Mouse (Mus musculus) layer of hippocampus, adult 2 months (tissue): Measurements from ENCODE around the gene Stk19. TPM values are rescaled to one million over a fixed set of nuclear protein-coding genes. Genes with fewer than 3 reads are reported as not detected.
A peak's percentile ranks its signal among the peaks of the same experiment; 100 is the strongest.
"Not testable (repeated sequence)": the region's sequence is repeated elsewhere in the genome, so short reads cannot be mapped to it uniquely, and the experiment has no call there.

Experiments used
- DNase-seq, 2 experiments: peaks; one replicate each; pipeline ENCODE4 v3.0.0; 2022; ENCODE audit warnings: low spot score in 2 of 2
- H3K27ac ChIP-seq: fragments of 200-600 bp; 2 replicates; pipeline ENCODE4 v1.8.1; 2022
- H3K4me3 ChIP-seq: fragments of 200-600 bp; 2 replicates; pipeline ENCODE4 v1.8.1; 2022; ENCODE audit warnings: mild to moderate bottlenecking
- CTCF ChIP-seq: fragments of 200-600 bp; conservative IDR thresholded peaks from 2 replicates; pipeline ENCODE4 v1.8.1; 2022; ENCODE audit warnings: antibody characterized with exemption, mild to moderate bottlenecking, moderate library complexity
- total RNA-seq, 2 experiments: library from RNA; stranded (reverse); gene quantifications; 2 replicates each; pipeline ENCODE4 v1.2.3; 2021

Stk19 gene
- total RNA-seq, 2 experiments from 2014 or later: 55.5 to 61.3 TPM

DNA sequence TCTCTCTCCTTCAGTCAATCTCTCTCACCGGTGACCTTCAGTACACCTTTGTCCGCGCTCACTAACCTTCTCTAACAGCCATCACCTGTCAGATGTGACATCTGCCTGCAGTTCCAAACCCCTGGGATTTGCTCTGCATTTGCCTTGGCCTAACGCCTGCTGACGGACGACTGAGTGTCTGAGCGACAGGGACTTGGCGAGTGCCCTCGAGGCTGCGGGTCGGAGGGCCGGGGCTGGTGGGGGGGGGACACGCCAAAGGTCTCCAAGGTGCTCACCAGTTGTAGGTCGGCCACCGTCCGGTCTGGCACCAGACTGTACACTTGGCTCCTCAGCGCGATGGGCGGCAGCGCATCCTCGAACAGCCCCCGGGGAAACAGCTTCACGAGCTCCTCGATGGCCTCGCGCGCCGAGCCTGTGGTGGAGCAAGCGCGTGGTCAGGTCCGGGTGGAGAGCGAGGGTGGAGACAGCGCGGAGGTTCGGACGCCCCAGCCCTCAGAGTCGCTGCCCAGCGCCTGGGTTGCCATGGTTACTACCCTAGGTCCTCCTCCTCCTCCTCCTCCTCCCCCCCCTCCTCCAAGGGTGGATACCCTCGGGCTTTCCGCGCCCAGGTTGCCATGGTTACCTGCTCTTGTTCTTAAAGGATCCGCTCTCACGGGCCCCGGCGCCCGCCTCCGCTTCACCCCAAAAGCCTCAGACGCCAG lies 440 bp downstream of the Stk19 start:
- peak overlapping the region; percentile 59 for H3K4me3 ChIP-seq
- TF ChIP-seq CTCF: no peak
- DNase-seq: no peak
- H3K27ac ChIP-seq: peak overlapping the region; percentile 88

- not testable (repeated sequence) for H3K4me3 ChIP-seq, DNase-seq, H3K27ac ChIP-seq
These were observed 6.0 kb downstream of the Stk19 start for GRCm38 (mm10) chr17:34830776-34831175.

GRCm38 (mm10) chr17:34814818-34815370 lies 21.9 kb downstream of the Stk19 start:
- no peak overlapping the region for H3K27ac ChIP-seq
- H3K4me3 ChIP-seq: no peak overlapping the region
- TF ChIP-seq CTCF: no peak

GRCm38 (mm10) chr17:34813747-34814146 lies 23.0 kb downstream of the Stk19 start:
- not testable (repeated sequence) for H3K4me3 ChIP-seq, H3K27ac ChIP-seq
- DNase-seq: peak in 1 of 2 experiments; percentile 53
- TF ChIP-seq CTCF: peak; percentile 86

More at GRCm38 (mm10) chr17:34814818-34815370, 21.9 kb downstream of the Stk19 start:
- no peak for DNase-seq

- no peak for DNase-seq
- H3K27ac ChIP-seq: no peak overlapping the region
- TF ChIP-seq CTCF: no peak
- no peak overlapping the region for H3K4me3 ChIP-seq
These were observed 25.5 kb downstream of the Stk19 start for GRCm38 (mm10) chr17:34811275-34811674.

DNA sequence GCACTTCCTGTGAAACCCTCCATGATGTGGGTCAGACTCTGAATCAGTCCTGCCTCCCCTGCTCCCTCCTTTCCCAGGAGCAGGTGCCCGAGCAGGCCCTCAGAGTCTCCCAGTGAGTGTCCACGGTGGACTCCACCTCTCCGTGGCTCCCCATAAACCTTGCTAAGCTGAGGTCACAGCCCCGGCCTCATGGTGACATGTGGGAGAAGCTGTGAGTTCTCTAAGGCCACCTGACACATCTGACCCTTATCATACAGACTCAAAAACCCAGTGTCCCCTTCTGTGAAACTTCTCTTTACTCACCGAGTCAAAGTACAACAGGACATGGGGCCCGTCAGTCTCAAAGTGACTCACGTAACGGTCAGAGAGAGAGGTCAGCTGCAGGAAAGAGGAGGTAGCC lies 25.9 kb downstream of the Stk19 start:
- not testable (repeated sequence) for DNase-seq, H3K4me3 ChIP-seq, H3K27ac ChIP-seq

DNA sequence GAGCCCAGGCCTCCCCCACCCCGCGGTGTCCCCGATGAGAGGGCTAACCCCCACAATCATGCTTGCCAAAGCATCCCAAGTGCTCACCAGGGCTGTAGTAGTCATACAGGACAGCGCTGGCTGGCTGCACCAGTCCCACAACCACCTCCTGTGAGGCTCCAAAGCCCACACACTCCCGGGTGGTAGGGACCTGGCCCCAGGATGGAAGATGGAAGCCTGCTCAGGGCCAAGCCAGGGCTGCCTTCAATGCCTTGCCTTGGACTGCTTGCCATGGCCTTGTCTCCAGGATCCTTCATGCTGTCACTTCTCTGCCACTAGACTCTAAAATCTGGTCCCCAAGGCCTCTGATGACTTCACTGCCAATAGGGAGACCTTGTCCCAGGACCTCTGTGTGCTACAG lies 26.3 kb downstream of the Stk19 start:
- H3K27ac ChIP-seq, DNase-seq, H3K4me3 ChIP-seq: not testable (repeated sequence)

GRCm38 (mm10) chr17:34808599-34809205 lies 28.0 kb downstream of the Stk19 start:
- DNase-seq: no peak
- Histone ChIP-seq H3K27ac (no peak overlapping the region), H3K4me3 (no peak overlapping the region)
- TF ChIP-seq CTCF: no peak

GRCm38 (mm10) chr17:34807176-34807575 lies 29.6 kb downstream of the Stk19 start:
- TF ChIP-seq CTCF: no peak
- no peak for DNase-seq
- Histone ChIP-seq H3K27ac (no peak overlapping the region), H3K4me3 (no peak overlapping the region)

DNA sequence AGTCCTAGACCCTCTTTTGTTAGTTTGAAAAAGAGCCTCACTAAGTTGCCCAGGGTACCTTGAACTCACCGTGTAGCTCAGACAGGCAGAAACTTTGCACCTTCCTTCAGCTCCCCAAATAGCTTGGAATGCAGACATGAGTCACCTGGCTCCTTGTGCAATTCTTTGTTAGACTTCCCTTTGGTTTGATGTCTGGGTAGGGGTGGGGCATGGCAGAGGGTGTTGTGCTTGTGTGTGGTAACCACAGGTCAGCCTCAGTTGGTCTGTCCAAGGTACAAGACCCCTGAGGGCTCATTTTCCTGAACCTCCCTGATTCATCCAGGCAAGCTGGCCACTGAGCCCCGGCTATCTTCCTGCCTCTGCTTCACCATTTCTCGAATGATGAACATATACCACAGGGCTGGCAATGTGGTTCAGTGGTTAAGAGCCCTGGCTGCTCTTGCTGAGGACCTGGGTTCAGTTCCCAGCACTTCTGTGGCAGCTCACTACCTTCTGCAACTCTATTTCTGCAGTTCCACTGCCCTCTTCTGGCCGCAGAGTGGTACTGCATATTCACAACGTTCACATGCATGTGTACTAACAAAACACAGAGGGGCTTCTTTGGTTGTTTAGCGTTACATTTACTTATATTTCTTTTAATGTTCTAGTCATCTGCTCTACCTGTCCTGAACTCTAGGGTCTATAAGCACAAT lies 31.7 kb downstream of the Stk19 start:
- no peak for DNase-seq
- TF ChIP-seq CTCF: peak; percentile 69
- H3K27ac ChIP-seq: no peak overlapping the region
- H3K4me3 ChIP-seq: no peak overlapping the region

DNA sequence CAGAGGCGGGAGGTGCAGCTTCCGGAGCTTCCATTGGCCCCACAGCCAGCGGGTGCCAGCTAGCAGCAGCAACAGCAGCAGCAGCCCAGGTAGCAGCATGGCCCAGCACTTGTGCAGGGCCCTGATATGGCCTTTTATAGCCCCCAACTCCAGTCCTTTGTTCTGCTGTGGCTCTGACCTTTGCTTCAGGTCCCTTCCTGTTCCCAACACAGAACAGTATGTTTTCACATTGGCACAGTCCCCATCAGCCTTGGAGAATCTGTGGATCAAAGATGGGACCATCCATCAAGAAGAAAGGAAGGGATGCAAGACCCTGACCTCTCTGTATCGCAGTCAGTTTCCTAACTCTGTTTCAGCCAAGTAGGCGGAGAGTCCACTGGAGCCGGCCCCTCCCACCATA lies 32.4 kb downstream of the Stk19 start, which contains the start of gene Cyp21a1:
Gene Cyp21a1, minus strand, starts transcription at position 261 of the 400 bp plus-strand sequence.
- not testable (repeated sequence) for H3K27ac ChIP-seq, H3K4me3 ChIP-seq, DNase-seq

DNA sequence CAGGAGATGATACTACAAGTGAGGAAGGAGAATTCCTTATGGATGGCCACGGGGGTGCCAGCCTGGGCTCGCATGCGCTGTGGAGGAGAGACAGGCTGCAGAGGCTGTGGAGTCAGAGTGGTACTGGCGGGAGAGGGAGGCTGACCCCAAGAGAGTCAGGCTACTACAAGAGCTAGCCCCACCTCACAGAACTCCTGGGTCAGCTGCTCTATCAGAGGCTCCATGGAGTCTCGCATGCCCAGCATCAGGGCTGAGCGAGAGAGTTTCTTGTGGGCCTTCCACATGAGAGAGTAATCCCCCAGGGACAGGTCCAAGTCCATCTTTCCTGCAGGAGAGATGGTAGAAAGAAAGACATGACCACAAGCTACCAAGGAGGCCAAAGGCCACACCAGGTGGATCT lies 33.4 kb downstream of the Stk19 start:
- not testable (repeated sequence) for DNase-seq, H3K4me3 ChIP-seq, H3K27ac ChIP-seq

DNA sequence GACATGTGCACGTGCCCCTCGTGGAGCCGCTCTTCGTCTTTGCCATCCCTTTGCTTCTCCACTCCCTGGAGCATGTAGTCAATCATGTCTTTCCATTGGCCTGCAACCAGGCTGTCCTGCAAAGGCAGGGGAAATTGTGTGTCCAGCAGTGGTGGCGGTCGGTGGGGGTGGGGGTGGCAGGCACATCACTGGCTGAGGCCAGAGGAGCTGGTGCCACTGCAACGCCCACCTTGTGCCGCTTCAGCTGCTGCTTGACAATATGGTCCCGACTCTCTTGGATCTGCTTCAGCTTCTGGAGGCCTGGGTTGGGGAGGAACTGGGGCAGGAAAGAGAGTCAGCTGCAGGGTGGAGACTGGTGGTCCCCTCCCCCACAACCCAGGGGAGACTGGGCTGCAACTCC lies 34.0 kb downstream of the Stk19 start:
- not testable (repeated sequence) for H3K27ac ChIP-seq, H3K4me3 ChIP-seq, DNase-seq

GRCm38 (mm10) chr17:34800781-34801305 lies 35.9 kb downstream of the Stk19 start:
- H3K27ac ChIP-seq, DNase-seq: not testable (repeated sequence)

More at GRCm38 (mm10) chr17:34800781-34801305, 35.9 kb downstream of the Stk19 start:
- H3K4me3 ChIP-seq: not testable (repeated sequence)
